Mouse (Mus musculus): ENCODE results near the gene Gdap1l1. TPM values are rescaled to one million over a fixed set of nuclear protein-coding genes. Genes with fewer than 3 reads are reported as not detected.
A peak's percentile ranks its signal among the peaks of the same experiment; 100 is the strongest.

Gene Gdap1l1
- polyA plus RNA-seq (2021), result 0.21 TPM

- POLR2A ChIA-PET, result no interaction called here
- TF ChIP-seq CTCF (IDR thresholded peaks at IDR 0.05), result no peak
- ATAC-seq (no peak), DNase-seq (ENCODE audit: low read depth, low spot score) (no peak)
- in situ Hi-C loops (cut with MboI; ENCODE audit: low pct_unique_long_range_greater_than_20kb), result no loop called here
- CTCF ChIA-PET, result no interaction called here
- peaks cover 20% of the 10 kb centered on the region for H3K27me3 ChIP-seq
These were observed at the start of gene Gdap1l1 for GRCm38 (mm10) chr2:163438246-163438618. Gene Gdap1l1 (plus strand): TSS chr2:163438476.

- CTCF ChIA-PET, result interaction anchor here (1.1 to 2.2 kb wide), 3 partner anchors 9 to 52 kb away, joined by 3 to 19 read pairs (median 10); no protein-coding TSS in a partner anchor
- POLR2A ChIA-PET, result interaction anchor here (1.1 kb wide), 1 partner anchor 20 kb away, joined by 3 read pairs; no protein-coding TSS in a partner anchor
- H3K27me3 ChIP-seq, result no peaks in the 10 kb centered on the region
- DNase-seq (ENCODE audit: low read depth, low spot score) (no peak), ATAC-seq (no peak)
- in situ Hi-C loops (cut with MboI; ENCODE audit: low pct_unique_long_range_greater_than_20kb), result no loop called here
- no peak for TF ChIP-seq CTCF (IDR thresholded peaks at IDR 0.05)
These were observed 45.8 kb upstream of the Gdap1l1 start for GRCm38 (mm10) chr2:163392436-163392835.

GRCm38 (mm10) chr2:163393241-163393640 lies 45.0 kb upstream of the Gdap1l1 start:
- ChIA-PET CTCF (interaction anchor here (1.1 to 2.2 kb wide), 3 partner anchors 8 to 52 kb away, joined by 3 to 19 read pairs (median 10); no protein-coding TSS in a partner anchor), POLR2A (interaction anchor here (1.1 kb wide), 1 partner anchor 21 kb away, joined by 3 read pairs; no protein-coding TSS in a partner anchor)
- ATAC-seq (no peak), DNase-seq (ENCODE audit: low read depth, low spot score) (no peak)
- no peak for TF ChIP-seq CTCF (IDR thresholded peaks at IDR 0.05)
- in situ Hi-C loops (cut with MboI; ENCODE audit: low pct_unique_long_range_greater_than_20kb), result no loop called here
- H3K27me3 ChIP-seq, result no peaks in the 10 kb centered on the region

- no peaks in the 10 kb centered on the region for H3K27me3 ChIP-seq
- ATAC-seq (no peak), DNase-seq (ENCODE audit: low read depth, low spot score) (no peak)
- ChIA-PET CTCF (interaction anchor here (2.2 kb wide), 1 partner anchor 53 kb away, joined by 19 read pairs; no protein-coding TSS in a partner anchor), POLR2A (no interaction called here)
- TF ChIP-seq CTCF (IDR thresholded peaks at IDR 0.05), result no peak
- in situ Hi-C loops (cut with MboI; ENCODE audit: low pct_unique_long_range_greater_than_20kb), result no loop called here
These were observed 44.3 kb upstream of the Gdap1l1 start for GRCm38 (mm10) chr2:163393976-163394375.

GRCm38 (mm10) chr2:163394977-163395376 lies 43.3 kb upstream of the Gdap1l1 start:
- ChIA-PET POLR2A (no interaction called here), CTCF (interaction anchor here (11.4 kb wide), 1 partner anchor 55 kb away, joined by 289 read pairs; no protein-coding TSS in a partner anchor)
- ATAC-seq (no peak), DNase-seq (ENCODE audit: low read depth, low spot score) (no peak)
- H3K27me3 ChIP-seq, result no peaks in the 10 kb centered on the region
- no peak for TF ChIP-seq CTCF (IDR thresholded peaks at IDR 0.05)
- in situ Hi-C loops (cut with MboI; ENCODE audit: low pct_unique_long_range_greater_than_20kb), result no loop called here

- ATAC-seq (no peak), DNase-seq (ENCODE audit: low read depth, low spot score) (no peak)
- CTCF ChIA-PET, result interaction anchor here (11.4 kb wide), 1 partner anchor 57 kb away, joined by 289 read pairs; no protein-coding TSS in a partner anchor
- POLR2A ChIA-PET, result no interaction called here
- TF ChIP-seq CTCF (IDR thresholded peaks at IDR 0.05), result no peak
- no peaks in the 10 kb centered on the region for H3K27me3 ChIP-seq
- in situ Hi-C loops (cut with MboI; ENCODE audit: low pct_unique_long_range_greater_than_20kb), result no loop called here
These were observed 41.2 kb upstream of the Gdap1l1 start for GRCm38 (mm10) chr2:163397071-163397470.

GRCm38 (mm10) chr2:163397905-163398304 lies 40.4 kb upstream of the Gdap1l1 start, which contains the start of gene Jph2:
Gene Jph2 (minus strand): TSS chr2:163397993.
- no peak for DNase-seq (ENCODE audit: low read depth, low spot score)
- H3K27me3 ChIP-seq, result no peaks in the 10 kb centered on the region
- ChIA-PET POLR2A (interaction anchor here (0.9 kb wide), 1 partner anchor 44 kb away, joined by 3 read pairs; no protein-coding TSS in a partner anchor), CTCF (interaction anchor here (11.4 kb wide), 1 partner anchor 58 kb away, joined by 289 read pairs; no protein-coding TSS in a partner anchor)
- no peak for ATAC-seq
- no peak for TF ChIP-seq CTCF (IDR thresholded peaks at IDR 0.05)
- in situ Hi-C loops (cut with MboI; ENCODE audit: low pct_unique_long_range_greater_than_20kb), result no loop called here

- TF ChIP-seq CTCF (IDR thresholded peaks at IDR 0.05), result no peak
- DNase-seq (ENCODE audit: low read depth, low spot score) (no peak), ATAC-seq (no peak)
- ChIA-PET CTCF (interaction anchor here (1.4 to 11.4 kb wide), 2 partner anchors 36 to 59 kb away, joined by 3 to 289 read pairs; no protein-coding TSS in a partner anchor), POLR2A (no interaction called here)
- no peaks in the 10 kb centered on the region for H3K27me3 ChIP-seq
- in situ Hi-C loops (cut with MboI; ENCODE audit: low pct_unique_long_range_greater_than_20kb), result no loop called here
These were observed 39.5 kb upstream of the Gdap1l1 start for GRCm38 (mm10) chr2:163398770-163399169.

- no peaks in the 10 kb centered on the region for H3K27me3 ChIP-seq
- DNase-seq (ENCODE audit: low read depth, low spot score) (no peak), ATAC-seq (no peak)
- ChIA-PET CTCF (interaction anchor here (1.4 to 11.4 kb wide), 3 partner anchors 11 to 60 kb away, joined by 3 to 289 read pairs (median 27); no protein-coding TSS in a partner anchor), POLR2A (no interaction called here)
- in situ Hi-C loops (cut with MboI; ENCODE audit: low pct_unique_long_range_greater_than_20kb), result no loop called here
- TF ChIP-seq CTCF (IDR thresholded peaks at IDR 0.05), result no peak
These were observed 39.1 kb upstream of the Gdap1l1 start for GRCm38 (mm10) chr2:163399222-163399621.

GRCm38 (mm10) chr2:163401221-163401620 lies 37.1 kb upstream of the Gdap1l1 start:
- DNase-seq (ENCODE audit: low read depth, low spot score) (peak; percentile 61), ATAC-seq (peak; percentile 68)
- in situ Hi-C loops (cut with MboI; ENCODE audit: low pct_unique_long_range_greater_than_20kb), result loop anchor here (5.0 kb wide), 3 partner anchors 59 to 479 kb away; no protein-coding TSS in a partner anchor
- peak; percentile 97 for TF ChIP-seq CTCF (IDR thresholded peaks at IDR 0.05)
- POLR2A ChIA-PET, result interaction anchor here (0.5 to 1.4 kb wide), 3 partner anchors 56 to 372 kb away, joined by 4 to 5 read pairs (median 4); no protein-coding TSS in a partner anchor
- H3K27me3 ChIP-seq, result no peaks in the 10 kb centered on the region
- CTCF ChIA-PET, result interaction anchor here (0.6 to 11.4 kb wide), 26 partner anchors 9 to 463 kb away, joined by 3 to 289 read pairs (median 6); partner anchors contain the start of gene Fitm2
